Mouse (Mus musculus): ENCODE results near the gene Edf1.

The Edf1 gene

DNA sequence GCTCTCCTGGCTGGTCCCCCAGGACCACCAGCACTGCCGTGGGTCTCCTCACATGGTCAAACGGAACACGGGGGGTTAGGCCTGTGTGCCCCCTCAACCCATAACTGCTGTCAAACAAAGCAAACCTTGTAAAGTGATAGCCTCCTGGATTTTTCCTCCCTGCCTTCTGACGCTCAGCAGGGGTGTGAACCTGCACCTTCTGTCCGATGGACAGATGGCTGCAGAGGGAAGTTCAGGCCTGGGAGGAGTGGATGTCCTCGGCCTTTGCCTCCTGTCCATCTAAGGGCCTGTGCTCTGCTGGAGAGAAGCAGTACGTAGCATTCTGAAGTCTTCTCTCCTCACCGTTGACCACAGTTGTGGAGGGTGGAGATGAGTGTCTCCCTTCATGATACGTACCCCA lies 4.3 kb downstream of the Edf1 start:
- DNase-seq (ENCODE audit: low spot score): no peak

DNA sequence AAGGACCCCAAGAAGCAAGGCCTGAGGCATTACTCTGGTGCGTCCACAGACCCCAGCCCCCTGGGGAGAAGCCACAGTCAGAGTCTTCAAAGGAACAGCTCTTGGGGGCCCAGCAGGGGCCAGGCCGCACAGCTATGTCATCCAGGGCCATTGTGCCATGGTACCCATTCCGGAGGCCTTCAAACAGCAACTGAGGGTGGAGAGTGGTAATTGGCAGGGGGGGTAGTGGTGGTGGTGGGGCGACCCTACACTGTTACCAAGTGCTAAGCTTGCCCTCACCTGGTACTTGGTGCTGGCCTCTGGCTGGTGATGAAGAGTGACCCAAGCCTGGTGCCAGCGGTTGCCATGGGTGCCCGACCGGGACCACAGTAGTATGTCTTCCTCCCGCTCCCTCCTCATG lies 8.1 kb downstream of the Edf1 start:
- DNase-seq (ENCODE audit: low spot score): no peak

DNA sequence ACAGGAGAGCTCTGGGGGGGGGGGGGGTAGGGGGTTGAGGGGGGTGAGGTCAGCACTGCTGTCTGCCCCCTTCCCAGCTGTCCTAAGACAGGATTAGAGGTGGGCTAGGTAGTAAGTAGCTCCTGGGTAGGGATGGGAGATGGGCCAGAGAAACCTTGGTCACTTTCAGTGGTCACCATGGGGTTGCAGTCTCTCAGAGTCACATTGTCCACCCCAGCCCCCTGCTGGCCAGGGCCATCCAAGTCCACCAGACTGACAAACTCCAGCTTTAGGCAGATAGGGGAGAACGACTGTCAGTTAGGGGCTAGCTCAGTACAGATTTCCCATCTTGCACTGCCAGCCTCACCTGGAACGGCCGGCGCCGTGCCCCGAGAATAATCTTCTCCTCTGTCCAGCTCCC lies 8.9 kb downstream of the Edf1 start:
- DNase-seq (ENCODE audit: low spot score): no peak

DNA sequence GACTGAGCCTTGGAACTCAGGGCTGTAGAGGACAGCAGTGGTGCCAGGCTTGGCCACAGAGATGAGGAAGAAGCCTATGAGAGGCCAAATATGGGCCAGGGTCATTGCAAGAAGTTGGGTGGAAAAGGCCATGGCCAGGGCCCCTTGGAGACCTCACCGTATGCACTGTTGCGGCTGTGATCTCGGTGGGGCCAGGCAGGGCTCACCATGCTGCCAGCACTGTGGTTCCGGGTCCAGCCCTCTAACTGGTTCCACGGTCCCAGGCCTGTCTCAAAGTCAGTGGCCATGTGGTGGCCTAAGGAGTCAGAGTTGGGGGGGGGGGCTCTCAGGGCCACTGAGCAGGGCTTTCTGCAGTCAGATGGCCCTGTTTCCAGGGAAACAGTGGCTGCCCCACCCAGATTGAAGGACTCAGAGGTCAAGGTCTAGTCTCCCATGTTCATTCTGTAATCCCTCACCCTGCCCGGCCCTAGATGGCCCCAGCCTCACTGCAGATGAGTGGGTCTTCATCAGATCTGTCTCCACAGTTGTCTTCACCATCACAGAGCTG lies 10.9 kb downstream of the Edf1 start:
- no peak for DNase-seq (ENCODE audit: low spot score)

DNA sequence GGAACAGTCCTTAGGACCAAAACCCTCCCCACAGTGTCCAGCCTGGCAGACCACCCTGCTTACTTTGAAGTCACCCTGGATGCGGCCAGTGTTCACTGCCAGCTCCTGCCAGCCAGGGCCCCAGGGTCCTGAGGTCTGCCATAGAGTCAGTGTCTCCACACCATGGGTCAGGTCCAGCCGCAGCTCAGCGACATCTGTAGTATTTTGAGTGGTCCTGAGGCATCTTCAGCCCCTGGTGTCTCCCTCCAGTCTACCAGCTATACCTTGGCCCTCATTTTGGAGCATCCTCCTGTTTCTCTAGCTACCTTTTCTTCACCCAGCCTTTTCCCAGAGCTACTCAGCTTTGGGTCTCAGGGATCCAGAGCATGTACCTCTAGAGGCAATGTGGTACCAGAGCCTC lies 11.7 kb downstream of the Edf1 start:
- no peak for DNase-seq (ENCODE audit: low spot score)

DNA sequence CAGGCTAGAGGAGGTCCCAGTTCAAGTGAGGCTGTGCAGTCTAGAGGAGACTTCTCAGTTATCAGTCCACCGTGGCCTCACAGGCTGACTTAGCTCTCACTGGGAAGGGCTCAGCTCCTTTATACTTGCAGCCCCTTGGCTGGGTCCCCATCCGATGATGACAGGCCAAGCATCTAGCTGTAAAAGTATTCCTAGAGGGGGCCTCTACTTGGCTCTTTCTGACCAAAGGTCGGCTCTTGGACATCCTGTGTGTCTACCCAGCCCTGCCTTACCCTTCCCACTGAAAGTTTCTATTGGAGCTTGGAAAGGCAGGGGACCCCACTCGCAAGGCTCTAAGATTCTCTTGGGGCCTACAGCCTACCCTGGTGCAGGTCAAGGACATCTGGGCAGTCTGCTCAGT lies 13.6 kb downstream of the Edf1 start:
- DNase-seq (ENCODE audit: low spot score): no peak

DNA sequence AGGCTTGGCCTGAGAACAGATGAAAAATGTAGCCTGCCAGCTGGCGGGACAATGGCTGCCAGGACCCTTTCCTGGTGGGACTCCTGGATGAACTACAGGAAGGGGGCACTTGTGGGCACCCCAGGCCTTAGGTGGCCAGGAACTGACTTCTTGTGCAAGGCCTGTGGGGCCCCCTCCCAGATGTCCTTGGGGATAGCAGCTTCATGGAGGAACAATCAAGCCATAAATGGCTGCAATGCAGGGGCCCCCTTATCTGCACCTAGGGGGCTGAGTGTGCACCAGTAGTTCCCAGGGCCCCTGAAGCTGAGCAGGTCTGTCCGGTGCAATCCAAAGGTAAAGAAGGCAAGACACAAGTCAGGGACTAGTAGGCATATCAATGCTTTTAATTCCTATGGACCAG lies 15.4 kb downstream of the Edf1 start:
- no peak for DNase-seq (ENCODE audit: low spot score)

DNA sequence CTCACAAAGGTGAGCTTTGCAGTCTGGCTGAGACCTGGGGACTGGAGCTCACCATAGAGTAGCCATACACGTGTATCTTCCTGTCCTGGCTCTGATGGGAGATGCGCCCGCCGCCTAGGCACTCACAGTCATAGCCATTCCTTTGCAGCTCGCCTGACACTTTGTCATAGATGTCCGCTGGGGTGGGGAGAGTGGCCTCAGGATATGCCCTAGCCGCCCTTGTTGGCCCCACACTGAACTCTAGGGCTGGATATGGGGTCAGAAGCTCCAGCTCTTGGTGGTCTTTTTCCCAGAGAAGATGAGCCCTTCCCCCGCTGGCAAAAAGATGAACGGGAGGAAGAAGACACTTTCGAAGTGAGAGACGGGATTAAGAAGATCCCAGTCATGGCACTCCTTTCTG lies 16.5 kb downstream of the Edf1 start:
- DNase-seq (ENCODE audit: low spot score): no peak

DNA sequence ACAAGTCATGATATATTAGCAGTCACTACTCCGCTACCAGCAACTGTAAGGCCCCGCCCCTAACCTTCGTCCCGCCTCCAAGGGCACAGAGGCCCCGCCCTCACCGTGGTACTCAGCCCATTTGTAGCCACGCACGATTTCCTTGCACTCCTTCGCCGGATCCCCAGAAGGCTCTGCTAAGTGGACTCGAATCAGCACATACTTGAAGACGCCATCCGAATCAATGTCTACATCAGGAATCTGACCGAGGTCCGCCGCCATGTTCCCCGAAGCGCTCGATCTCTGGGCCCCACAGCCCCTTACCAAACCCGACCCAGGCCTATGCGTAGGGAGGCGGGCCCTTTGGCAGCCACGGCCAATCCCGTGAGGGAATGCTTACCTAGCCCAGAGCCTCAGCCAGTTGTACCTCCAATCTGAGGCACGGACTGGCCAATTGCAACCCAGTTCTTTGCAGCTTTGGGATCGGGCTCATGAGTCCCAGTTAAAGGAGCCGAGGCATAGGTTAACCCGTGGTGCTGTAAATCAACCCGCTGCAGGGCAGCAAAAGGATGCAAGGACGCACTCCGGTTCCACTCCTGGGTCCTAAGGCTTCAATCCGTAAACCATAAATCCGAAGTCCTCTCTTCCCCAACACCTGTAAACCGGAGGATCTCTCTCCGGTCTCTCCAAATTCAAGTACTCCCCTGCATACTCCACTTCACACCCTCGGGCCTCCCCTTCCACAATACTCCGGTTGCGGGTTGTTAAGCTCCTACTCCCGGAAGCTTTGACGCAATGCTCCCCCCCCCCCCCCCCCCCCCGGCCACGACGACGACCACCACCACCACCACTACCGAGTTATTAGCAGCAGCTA lies 17.2 kb downstream of the Edf1 start, which contains the start of the genes Mamdc4 and Phpt1:
Mamdc4 (minus strand) TSS at position 267 of the 853 bp plus-strand sequence.
Phpt1 (minus strand) TSS at position 646 of the 853 bp plus-strand sequence.
- DNase-seq (ENCODE audit: low spot score): peak; percentile 92

DNA sequence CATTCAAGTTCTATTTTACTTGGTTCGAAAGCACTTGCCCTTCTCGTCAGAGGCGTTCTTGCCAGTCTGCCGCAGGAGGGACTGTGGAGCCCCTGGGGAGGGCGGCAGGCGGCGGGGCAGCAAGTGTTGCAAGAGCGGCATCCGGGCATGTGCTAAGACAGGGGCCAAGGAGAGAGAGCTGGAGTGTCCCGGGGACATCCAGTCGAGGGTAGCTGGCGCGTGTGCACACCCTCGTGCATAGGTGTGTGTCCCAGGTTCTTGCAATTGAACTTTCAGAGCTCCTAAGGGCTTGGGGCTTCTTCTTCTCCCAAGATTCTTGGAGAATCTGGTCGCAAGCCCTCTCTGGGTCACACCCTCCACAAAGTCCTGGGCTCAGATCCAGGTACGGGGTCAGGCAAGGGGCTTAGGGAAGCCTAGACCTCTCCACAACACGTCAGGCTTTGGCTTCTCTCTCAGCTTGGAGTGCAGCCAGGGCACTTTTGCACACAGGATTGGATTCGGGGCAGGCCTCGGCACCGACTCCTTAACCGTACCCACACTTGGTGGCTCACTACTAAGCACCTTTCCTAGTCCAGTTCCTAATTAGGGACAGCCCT lies 17.9 kb downstream of the Edf1 start:
- DNase-seq (ENCODE audit: low spot score): no peak

DNA sequence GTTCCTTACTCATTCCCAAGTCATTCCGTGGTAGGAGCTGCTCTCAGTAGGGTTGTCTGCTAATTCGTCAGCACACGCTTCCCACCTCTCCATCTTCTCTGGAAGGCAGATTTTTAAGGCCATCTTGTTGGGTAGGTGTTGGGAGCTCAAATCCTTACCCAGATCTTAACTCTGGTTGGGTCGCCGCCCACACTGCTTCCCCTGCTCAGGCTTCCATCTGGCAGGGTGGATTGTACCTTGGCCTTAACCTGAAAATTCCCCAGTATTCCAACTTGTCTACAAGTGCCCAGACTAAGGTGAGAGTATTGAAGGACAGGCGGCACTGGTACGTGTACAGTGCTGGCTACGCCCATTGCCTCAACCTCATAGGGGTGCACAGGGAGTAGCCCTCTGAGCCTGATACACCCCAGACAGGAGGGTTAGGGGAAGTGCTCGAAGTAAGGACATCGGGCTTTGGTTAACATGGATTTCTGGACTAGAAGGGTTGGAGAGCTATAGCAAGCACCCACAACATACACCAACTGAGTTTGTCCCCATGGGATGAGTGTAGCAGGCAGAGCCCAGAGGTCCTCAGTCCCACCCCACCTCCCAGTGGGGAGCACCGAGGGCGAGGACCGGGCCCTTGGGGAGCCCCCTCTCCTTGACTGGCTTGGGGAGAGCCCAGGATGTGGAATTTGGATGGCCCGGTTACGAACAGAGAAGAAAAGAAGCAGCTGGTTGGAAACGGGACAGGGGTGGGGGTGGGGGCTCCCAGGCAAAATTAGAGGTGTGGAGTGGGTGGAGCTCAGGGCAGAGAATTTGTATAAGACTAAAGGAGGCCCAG lies 18.6 kb downstream of the Edf1 start:
- no peak for DNase-seq (ENCODE audit: low spot score)

DNA sequence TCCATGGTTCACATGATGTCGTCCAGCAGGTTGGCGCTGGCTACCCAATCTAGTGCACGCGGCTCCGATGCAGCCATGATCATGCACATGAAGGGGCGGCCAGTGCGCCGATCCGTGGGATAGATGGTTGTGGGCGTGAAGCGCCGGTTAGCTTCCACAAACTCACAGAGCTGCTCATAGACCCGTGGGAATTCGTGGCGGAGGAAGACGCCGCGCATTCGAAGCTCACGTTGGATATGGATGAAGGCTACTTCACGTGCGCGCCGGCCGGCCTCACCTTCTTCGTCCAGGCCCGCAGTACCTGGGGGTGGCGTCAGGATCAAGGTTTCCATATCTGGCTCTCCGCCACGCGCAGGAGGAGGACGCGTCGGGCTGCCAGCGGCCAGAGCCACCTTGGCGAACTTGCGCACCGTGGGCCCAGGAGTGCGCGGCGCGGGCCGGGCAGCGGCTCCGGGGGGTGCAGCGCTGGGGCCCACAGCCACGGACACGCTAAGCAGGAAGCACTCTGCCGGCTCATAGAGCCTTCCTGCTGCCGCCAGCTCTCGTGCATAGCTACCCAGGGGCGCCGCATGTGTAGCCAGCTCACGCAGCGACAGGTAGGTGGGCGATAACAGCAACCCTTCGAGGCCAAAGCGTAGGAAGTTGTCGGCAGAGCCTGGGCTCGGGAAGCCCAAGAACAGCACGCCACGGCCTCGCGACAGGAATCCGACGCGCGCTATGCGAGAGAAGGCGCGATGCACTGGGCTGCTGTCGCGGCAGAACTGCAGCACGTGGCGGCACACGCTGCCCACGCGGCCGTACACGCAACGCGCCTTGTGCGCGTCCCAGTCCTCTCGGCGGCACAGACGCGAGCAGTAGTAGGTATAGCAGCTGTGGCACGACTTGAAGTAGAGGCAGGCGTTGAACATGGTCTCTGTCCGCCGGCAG lies 19.6 kb downstream of the Edf1 start:
- DNase-seq (ENCODE audit: low spot score): no peak

DNA sequence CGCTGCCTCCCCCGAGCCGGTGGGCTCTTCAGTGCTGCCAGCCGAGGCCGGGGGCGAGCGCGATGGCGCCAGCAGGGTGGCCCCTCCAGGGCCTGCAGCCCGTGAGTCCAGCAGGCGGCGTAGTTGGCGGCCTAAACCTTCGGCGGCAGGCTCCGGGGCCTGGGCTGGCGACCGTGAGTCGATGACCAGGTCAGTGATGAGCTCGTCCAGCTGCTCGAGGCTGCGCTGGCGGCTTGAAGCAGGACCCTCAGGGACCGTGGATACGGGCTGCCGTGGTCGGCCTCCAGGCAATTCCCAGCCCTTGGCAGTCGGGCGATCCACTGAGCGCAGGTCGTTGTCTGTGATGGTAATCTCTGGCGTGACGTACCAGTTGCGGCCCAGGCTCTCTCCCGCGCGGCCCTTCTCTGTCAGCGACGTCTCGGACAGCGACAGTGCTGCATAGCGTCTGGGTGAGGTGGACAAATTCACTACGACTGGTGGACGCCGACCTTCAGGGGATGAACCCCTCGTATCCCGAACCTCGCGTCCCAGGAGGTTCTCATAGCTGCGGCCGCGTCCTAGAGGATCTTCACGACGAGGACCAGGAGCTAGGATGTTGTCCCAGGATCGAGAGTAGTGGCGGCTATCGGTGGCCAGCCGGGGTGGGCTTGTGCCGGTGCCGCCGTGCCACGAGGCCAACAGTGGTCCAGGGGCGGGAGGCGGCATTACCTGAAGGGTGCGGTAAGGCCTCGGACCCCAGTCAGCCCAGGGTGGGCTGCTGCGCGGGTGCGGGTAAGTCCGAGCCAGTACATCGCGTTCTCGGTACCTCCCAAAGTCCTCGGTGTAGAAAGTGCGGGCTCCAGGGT lies 20.5 kb downstream of the Edf1 start:
- no peak for DNase-seq (ENCODE audit: low spot score)

DNA sequence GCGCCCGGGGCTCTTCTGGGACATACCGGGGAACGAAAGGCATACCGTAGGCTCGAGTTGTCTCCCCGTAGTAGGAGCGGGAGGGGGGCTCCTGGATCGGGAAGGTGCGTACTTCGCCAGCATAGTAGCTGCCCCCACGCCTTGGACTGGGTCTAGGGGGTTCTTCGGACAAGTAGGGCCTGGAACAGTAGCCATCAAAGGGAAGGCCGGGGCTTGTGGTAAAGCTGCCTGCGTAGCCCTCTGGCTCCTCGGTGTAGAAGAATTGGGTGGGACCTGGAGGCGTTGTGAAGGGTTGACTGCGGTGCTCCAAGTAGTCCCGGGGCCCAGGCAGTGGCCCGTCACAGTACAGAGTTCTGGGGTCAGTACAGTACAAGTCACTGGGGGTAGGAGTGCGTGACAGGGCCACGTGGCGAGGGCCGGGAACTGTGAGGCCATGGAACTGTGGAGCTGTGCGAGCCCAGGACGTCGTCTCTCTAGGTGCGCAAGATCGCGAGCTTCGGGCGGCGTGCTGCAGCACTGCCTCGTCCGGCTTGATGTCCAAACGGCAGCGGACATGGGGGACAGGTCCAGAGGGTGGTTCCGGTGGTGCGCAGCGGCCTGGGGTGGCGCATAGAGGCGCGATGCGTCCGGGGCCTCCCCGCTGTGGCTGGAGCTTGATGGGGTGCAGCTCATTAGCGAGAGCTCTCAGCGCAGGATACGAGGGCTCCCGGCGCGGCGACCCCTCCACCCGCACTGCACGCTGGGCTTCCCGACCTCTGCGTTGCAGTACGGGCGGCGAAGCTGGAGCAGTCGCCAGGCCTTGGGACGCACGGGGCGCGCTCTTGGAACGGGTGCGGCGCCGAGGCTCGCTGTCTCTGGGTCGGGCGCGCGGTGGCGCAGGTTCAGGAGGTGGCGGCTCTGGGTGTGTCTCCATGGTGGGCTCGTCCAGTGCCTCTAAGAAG lies 21.4 kb downstream of the Edf1 start:
- DNase-seq (ENCODE audit: low spot score): no peak

DNA sequence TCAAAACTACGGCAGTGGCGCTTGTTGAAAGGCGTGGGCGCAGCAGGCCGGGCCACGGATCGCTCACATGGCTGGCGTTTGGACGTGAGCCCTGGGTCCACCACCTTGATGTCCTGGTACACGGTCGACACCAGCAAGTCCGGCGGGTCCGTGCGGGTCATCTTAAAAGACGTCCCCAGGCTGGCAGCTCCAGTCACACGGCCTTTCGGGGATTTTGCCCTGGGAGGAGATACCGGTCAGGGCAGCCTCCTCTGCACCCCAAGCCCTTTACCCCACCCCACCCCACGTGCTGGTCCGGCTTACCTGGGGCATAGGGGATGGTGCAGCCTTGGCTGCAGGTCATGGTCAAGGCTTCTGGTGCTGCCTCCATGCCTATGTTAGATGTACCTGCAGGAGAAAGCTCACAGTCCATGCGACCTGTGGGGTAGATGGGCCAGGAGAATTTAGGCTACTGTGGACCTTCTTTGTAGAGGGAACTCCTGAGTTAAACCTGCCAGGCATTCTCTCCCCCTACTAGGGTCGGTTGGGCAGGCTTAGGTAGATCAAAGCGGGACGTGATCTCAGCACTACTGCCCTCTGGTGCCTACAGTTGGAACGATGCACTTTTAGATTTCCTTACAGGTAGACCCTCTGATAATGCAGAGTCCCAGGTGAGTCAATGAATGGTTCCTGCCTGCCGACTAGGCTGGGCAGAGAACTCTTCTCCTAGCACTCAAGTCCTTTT lies 22.3 kb downstream of the Edf1 start:
- no peak for DNase-seq (ENCODE audit: low spot score)

DNA sequence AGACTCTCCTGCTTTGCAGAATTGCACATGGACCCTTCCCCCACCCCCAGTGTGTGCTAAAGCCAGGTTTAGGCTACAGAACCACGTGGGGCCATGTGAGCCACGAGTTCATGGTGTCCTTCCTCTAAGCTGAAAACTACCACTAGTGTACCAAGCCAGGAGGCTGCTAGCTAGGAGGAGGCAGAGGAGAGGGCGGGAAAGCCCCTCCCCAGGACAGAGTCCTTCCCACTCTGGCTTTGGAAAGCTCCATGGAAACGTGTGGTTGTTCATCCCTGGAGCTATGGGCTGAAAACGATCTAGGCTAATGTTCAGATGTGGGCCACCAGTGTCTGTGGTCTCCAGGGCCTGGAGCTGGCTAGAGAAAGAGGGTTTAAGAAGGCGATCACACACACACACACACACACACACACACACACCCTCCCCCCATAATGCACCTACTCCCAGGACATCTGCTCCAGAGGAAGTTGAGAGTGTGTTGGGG lies 23.0 kb downstream of the Edf1 start:
- no peak for DNase-seq (ENCODE audit: low spot score)

DNA sequence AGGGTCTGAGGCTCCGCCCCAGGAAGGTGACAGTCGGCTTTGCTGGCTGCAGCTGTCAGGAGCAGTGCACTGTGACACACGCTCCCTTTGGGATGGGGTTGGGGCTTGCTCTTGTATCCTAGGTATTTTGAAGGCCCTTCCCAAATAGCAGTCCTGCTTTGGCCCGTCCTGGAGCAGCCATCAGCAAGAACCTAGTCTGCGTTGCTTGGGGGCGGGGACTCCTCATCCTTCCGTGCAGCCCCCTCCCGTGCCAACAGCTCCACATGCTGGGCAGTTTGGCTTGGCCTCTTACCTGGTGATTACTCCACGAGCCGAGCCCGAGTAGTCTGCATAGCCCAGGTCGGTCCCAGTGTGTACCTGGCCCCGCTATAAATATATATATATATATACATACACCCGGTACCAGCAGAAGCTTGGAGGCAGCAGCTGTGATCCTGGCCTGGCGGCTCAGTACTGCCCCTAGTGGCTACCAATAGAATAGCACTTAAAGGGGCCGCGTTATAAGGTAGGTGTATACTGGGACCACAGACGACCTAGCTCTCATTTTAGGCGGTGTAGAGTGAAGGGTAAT lies 23.7 kb downstream of the Edf1 start, which contains the start of gene Ajm1:
Ajm1 (minus strand) TSS at position 464 of the 571 bp plus-strand sequence.
- peak; percentile 55 for DNase-seq (ENCODE audit: low spot score)

DNA sequence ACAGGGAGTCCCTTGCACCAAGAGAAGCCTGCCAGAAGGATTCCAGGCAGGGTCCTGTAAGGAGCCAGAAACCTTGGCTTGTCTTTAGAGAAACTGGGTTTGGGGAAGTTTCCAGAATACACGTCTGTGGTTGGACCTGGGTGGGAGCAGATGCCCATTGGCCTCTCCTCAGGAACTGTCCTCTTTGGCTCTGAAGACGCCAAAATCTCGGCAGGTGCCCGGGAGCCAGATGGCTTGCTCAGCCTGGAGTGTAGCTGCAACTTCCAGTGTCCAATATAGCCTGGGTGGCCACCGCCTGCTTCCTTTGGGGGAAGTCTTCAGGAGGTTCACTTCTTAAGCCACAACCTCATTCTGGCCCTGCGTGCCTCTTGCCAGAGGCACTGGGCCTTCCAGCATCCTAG lies 24.3 kb downstream of the Edf1 start:
- DNase-seq (ENCODE audit: low spot score): no peak
